Mouse (Mus musculus): ENCODE measurements around the gene Tcf19. TPM values are rescaled to one million over a fixed set of nuclear protein-coding genes. Genes with fewer than 3 reads are reported as not detected.
A peak's percentile ranks its signal among the peaks of the same experiment; 100 is the strongest.

The Tcf19 gene
- polyA plus RNA-seq, 1 experiment from 2014 or later, result 32.7 TPM

DNA sequence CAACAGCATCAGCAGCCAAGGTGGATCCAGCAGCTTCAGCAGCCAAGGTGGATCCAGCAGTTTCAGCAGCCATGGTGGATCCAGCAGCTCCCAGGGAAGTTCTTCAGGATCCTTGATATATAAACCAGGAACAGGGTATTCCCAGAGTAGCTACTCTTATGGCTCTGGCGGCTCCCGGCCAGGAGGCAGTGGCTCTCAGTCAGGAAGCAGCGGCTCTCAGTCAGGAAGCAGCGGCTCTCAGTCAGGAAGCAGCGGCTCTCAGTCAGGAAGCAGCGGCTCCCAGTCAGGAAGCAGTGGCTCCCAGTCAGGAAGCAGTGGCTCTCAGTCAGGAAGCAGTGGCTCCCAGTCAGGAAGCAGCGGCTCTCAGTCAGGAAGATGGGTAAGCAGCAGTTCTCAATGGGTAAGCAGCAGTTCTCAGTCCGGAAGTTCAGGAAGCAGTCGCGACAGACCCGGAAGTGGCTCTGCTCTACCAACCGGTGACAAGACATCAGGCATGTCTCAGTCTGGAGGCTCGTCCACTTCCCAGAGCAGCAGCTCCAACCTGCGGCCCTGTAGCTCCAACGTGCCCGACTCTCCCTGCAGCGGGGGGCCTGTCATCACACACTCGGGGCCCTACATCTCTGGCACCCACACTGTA, 38.3 kb upstream of the Tcf19 start:
- Histone ChIP-seq H3K4me1 (replicated peaks; ENCODE audit: control insufficient read depth, insufficient read depth) (no peaks in the 10 kb centered on the region), H3K27me3 (ENCODE audit: control insufficient read depth, insufficient read depth, low read length) (no peaks in the 10 kb centered on the region), H3K9me3 (ENCODE audit: control insufficient read depth, low read length) (no peaks in the 10 kb centered on the region), H3K36me3 (ENCODE audit: control insufficient read depth, insufficient read depth, low read length) (no peaks in the 10 kb centered on the region), H3K9ac (ENCODE audit: low read length) (no peak overlapping the region), H3K4me2 (replicated peaks; ENCODE audit: low read depth) (no peak overlapping the region), H3K4me3 (ENCODE audit: low read depth, low read length) (no peak overlapping the region), H3K27ac (replicated peaks) (no peak overlapping the region)
- no peak for ATAC-seq (ENCODE audit: low FRiP score, low TSS enrichment)
- TF ChIP-seq EP300 (optimal IDR thresholded peaks at IDR 0.05) (no peak), CTCF (IDR thresholded peaks at IDR 0.05; ENCODE audit: low read depth) (no peak)
- no peak for DNase-seq (ENCODE audit: low spot score)
- 93% methylated on average over 18 of the region's 18 CpGs for WGBS

DNA sequence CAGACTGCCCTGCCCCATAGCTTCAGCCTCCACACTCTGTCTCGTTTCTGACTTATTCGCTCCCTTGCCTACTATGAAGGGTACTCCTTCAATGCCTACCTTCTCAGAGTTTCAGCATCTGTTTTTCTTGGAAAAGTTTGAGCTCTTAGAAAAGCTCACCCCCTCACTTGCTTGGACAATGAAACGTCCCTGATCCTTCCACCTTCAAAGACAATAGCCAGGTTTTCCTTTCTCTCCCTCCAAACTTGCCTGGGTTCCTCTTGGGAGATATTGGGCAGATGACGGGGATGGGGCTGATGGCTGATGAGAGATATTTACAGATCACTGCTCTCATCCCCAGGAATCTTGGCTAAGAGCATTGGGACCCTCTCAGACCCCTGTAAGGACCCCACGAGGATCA, 37.7 kb upstream of the Tcf19 start:
- Histone ChIP-seq H3K9ac (ENCODE audit: low read length) (no peak overlapping the region), H3K36me3 (ENCODE audit: control insufficient read depth, insufficient read depth, low read length) (no peaks in the 10 kb centered on the region), H3K9me3 (ENCODE audit: control insufficient read depth, low read length) (no peaks in the 10 kb centered on the region), H3K4me1 (replicated peaks; ENCODE audit: control insufficient read depth, insufficient read depth) (no peaks in the 10 kb centered on the region), H3K27ac (replicated peaks) (no peak overlapping the region), H3K4me2 (replicated peaks; ENCODE audit: low read depth) (no peak overlapping the region), H3K4me3 (ENCODE audit: low read depth, low read length) (no peak overlapping the region), H3K27me3 (ENCODE audit: control insufficient read depth, insufficient read depth, low read length) (no peaks in the 10 kb centered on the region)
- DNase-seq (ENCODE audit: low spot score) (no peak), ATAC-seq (ENCODE audit: low FRiP score, low TSS enrichment) (no peak)
- WGBS, result 77% methylated on average over 5 of the region's 5 CpGs
- no peak for TF ChIP-seq CTCF (IDR thresholded peaks at IDR 0.05; ENCODE audit: low read depth)
- no peak for TF ChIP-seq EP300 (optimal IDR thresholded peaks at IDR 0.05)

DNA sequence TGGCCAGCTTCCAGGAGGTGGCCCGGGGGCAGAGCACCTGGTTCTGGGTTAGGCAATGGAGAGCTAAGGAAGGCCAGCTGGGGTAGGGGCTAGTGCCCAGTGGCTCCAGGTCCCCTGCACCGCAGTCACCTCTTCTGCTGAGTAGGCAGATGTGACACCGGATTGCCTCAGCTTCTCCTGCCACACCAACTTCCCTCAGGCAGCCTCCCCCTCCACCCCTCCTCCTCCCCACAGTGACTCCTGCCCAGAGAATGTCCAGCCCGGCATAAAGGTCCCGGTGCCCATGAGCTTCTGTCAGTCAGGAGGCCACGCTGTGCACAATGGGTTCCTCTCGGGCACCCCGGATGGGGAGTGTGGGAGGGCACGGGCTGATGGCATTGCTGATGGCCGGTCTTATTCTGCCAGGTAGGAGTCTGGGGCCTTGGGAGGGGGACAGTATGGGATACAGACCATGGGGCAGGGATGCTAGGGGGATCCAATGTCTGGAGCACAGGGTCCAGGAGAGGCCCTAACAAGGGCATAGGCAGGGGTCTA, 35.3 kb upstream of the Tcf19 start, which contains the start of gene Cdsn:
TSS of gene Cdsn (plus strand) at position 248 of the 534 bp plus-strand sequence.
- Histone ChIP-seq H3K4me1 (replicated peaks; ENCODE audit: control insufficient read depth, insufficient read depth) (no peaks in the 10 kb centered on the region), H3K4me3 (ENCODE audit: low read depth, low read length) (no peak within 1 kb of the TSS), H3K4me2 (replicated peaks; ENCODE audit: low read depth) (no peak within 1 kb of the TSS), H3K27me3 (ENCODE audit: control insufficient read depth, insufficient read depth, low read length) (no peaks in the 10 kb centered on the region), H3K9me3 (ENCODE audit: control insufficient read depth, low read length) (no peaks in the 10 kb centered on the region), H3K9ac (ENCODE audit: low read length) (peak within 1 kb of the TSS; percentile 13; the same call in 1 of the 2 replicates), H3K27ac (replicated peaks) (peak within 1 kb of the TSS; percentile 35; the same call in 1 of the 2 replicates), H3K36me3 (ENCODE audit: control insufficient read depth, insufficient read depth, low read length) (no peaks in the 10 kb centered on the region)
- ATAC-seq (ENCODE audit: low FRiP score, low TSS enrichment), result no peak
- WGBS, result 76% methylated on average over 10 of the region's 10 CpGs
- no peak for DNase-seq (ENCODE audit: low spot score)
- TF ChIP-seq EP300 (optimal IDR thresholded peaks at IDR 0.05) (no peak), CTCF (IDR thresholded peaks at IDR 0.05; ENCODE audit: low read depth) (no peak)

DNA sequence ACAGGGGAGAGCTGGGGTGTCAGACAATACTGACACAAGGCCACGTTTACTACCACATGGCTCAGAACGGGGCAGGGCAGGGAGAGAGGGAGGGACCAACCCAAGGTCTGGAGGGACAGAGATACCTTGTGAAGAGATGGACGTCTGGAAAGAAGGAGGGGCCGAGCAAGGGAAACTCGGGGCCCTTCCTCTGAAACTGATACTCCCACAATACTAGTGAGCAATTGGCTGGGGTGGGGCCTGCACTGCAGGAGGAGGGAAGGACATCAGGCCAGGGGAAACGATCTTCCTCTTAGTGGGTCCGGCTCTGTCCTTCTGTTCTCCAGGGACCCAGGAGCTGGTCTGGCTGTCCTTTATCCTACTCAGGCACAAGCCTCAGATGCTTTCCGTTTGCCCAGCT, 34.2 kb upstream of the Tcf19 start:
- DNase-seq (ENCODE audit: low spot score) (no peak), ATAC-seq (ENCODE audit: low FRiP score, low TSS enrichment) (no peak)
- Histone ChIP-seq H3K27ac (replicated peaks) (peak overlapping the region; percentile 25; the same call in 1 of the 2 replicates), H3K4me1 (replicated peaks; ENCODE audit: control insufficient read depth, insufficient read depth) (no peaks in the 10 kb centered on the region), H3K36me3 (ENCODE audit: control insufficient read depth, insufficient read depth, low read length) (no peaks in the 10 kb centered on the region), H3K4me2 (replicated peaks; ENCODE audit: low read depth) (no peak overlapping the region), H3K27me3 (ENCODE audit: control insufficient read depth, insufficient read depth, low read length) (no peaks in the 10 kb centered on the region), H3K4me3 (ENCODE audit: low read depth, low read length) (no peak overlapping the region), H3K9ac (ENCODE audit: low read length) (no peak overlapping the region), H3K9me3 (ENCODE audit: control insufficient read depth, low read length) (no peaks in the 10 kb centered on the region)
- WGBS, result 48% methylated on average over 8 of the region's 8 CpGs
- TF ChIP-seq EP300 (optimal IDR thresholded peaks at IDR 0.05), result no peak
- no peak for TF ChIP-seq CTCF (IDR thresholded peaks at IDR 0.05; ENCODE audit: low read depth)

DNA sequence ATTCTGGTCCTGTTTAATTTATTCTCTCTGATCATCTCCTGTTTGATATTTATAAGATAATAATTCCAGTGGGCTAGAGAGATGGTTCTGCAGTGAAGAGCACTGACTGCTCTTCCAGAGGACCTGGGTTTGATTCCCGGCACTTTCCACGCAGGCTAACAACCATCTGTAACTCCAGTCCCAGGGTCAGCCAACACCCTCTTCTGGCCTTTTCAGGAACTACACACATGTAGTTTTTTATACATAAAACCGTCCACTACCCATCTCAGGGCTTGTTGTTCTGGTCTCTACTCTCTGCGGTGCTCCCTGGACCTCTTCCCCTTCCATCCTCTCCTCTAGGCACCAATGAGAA, 33.5 kb upstream of the Tcf19 start:
- WGBS, result 92% methylated on average over 4 of the region's 4 CpGs
- Histone ChIP-seq H3K4me3 (ENCODE audit: low read depth, low read length) (no peak overlapping the region), H3K27me3 (ENCODE audit: control insufficient read depth, insufficient read depth, low read length) (no peaks in the 10 kb centered on the region), H3K9ac (ENCODE audit: low read length) (peak overlapping the region; percentile 31; the same call in 1 of the 2 replicates), H3K9me3 (ENCODE audit: control insufficient read depth, low read length) (no peaks in the 10 kb centered on the region), H3K36me3 (ENCODE audit: control insufficient read depth, insufficient read depth, low read length) (no peaks in the 10 kb centered on the region), H3K27ac (replicated peaks) (peak overlapping the region; percentile 95), H3K4me2 (replicated peaks; ENCODE audit: low read depth) (no peak overlapping the region; the same call in 1 of the 2 replicates), H3K4me1 (replicated peaks; ENCODE audit: control insufficient read depth, insufficient read depth) (no peaks in the 10 kb centered on the region)
- TF ChIP-seq CTCF (IDR thresholded peaks at IDR 0.05; ENCODE audit: low read depth) (peak; percentile 37), EP300 (optimal IDR thresholded peaks at IDR 0.05) (no peak)
- no peak for DNase-seq (ENCODE audit: low spot score)
- ATAC-seq (ENCODE audit: low FRiP score, low TSS enrichment), result no peak

DNA sequence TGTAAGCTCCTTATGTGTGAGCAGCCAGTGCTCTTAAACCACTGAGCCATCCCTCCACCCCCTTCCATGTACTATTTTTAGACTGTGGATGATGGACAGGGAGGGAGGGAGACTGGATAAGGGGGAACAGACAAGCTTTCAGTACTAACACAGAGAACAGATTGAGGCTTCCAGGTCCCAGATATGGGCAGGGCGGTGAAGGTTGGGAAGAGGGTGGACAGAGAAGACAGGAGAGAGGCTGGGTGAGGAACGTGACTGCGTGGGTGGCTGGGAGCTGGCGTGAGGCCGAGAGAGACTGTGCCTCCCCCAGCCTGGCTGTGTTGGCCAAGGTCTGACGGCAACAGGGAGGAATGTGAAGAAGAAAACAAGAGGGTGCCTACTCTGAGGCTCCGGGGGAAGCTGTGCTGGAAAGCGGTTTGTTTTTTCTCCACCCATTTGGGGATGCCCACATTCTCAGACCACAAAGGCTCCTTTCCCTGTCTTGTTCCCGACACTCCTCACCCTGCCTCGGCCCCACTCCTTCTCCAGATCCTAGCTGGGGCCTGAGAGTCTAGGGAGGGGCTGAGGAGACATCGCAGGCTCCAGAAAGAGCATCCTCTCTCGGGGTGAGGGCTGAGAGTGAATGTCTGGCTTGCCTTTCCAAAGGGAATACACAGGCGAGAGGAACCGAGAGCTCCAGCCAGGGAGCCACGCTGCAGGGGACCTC, 33.0 kb upstream of the Tcf19 start:
- peak overlapping the region; percentile 95 for H3K27ac ChIP-seq (replicated peaks)
- peak overlapping the region; percentile 31; the same call in 1 of the 2 replicates for H3K9ac ChIP-seq (ENCODE audit: low read length)
- no peaks in the 10 kb centered on the region for H3K4me1 ChIP-seq (replicated peaks; ENCODE audit: control insufficient read depth, insufficient read depth)
- H3K4me2 ChIP-seq (replicated peaks; ENCODE audit: low read depth), result peak overlapping the region; percentile 14; the same call in 1 of the 2 replicates
- H3K4me3 ChIP-seq (ENCODE audit: low read depth, low read length), result no peak overlapping the region
- TF ChIP-seq EP300 (optimal IDR thresholded peaks at IDR 0.05), result no peak
- TF ChIP-seq CTCF (IDR thresholded peaks at IDR 0.05; ENCODE audit: low read depth), result no peak
- 27% methylated on average over 15 of the region's 15 CpGs for WGBS
- DNase-seq (ENCODE audit: low spot score), result peak; percentile 75
- H3K9me3 ChIP-seq (ENCODE audit: control insufficient read depth, low read length), result no peaks in the 10 kb centered on the region
- peak; percentile 82 for ATAC-seq (ENCODE audit: low FRiP score, low TSS enrichment)
- H3K36me3 ChIP-seq (ENCODE audit: control insufficient read depth, insufficient read depth, low read length), result no peaks in the 10 kb centered on the region
- H3K27me3 ChIP-seq (ENCODE audit: control insufficient read depth, insufficient read depth, low read length), result no peaks in the 10 kb centered on the region

Measured in stomach, postnatal 0 days (tissue).